8 mouse cellular contexts compared by ENCODE assay signal in the genomic region with DNA sequence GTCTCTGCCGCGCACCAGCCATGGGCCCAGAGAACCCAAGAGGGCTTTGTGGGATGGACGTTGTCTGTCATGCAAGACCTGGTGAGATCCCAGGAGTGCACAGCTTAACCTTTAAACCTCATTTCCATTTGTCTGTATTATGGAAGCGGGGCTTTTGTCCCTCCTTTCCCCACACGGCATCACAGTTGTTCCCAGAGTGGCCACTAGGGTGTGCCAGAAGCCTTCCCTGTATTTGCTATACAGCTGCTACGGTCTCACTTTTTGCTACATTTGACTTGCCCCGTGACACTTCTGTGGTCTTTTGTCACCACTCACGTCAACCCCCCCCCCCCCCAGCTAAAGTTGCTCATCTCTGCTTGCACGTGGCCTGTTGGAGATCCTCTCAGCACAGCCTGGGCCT.
DNase-seq lines count a peak whose midpoint lies in the region; ATAC-seq and TF ChIP-seq lines count a peak whose summit lies in the region.
"Had no signal": no experiment of that assay in that cellular context is flagged by ENCODE, and none has a peak within 500 bp of the region (broad histone marks: within the 10 kb centered on the region; RNA-seq: fewer than 3 reads in every experiment).

No protein-coding gene starts in this region.

- TF ChIP-seq POLR2A in brain, embryonic 14.5 days (IDR thresholded peaks at IDR 0.05; ENCODE audit: borderline replicate concordance, extremely low read depth, insufficient read depth, insufficient read length, poor library complexity, severe bottlenecking), result no peak

- ATAC-seq in hindbrain, embryonic 16.5 days, result peak; percentile 29; the same call in 1 of the 2 replicates
- peak; percentile 39; the same call in 1 of the 2 replicates for ATAC-seq in midbrain, embryonic 14.5 days (ENCODE audit: low FRiP score, low TSS enrichment)

- no peak overlapping the region; the same call in 1 of the 2 replicates for H3K4me2 ChIP-seq in hindbrain, embryonic 16.5 days (ENCODE audit: low read length)
- H3K4me2 ChIP-seq in midbrain, embryonic 14.5 days (ENCODE audit: low read length), result no peak overlapping the region
- H3K4me2 ChIP-seq: limb, embryonic 12.5 days had no signal

- no peak overlapping the region for H3K4me3 ChIP-seq in forebrain, embryonic 10.5 days
- no peak overlapping the region for H3K4me3 ChIP-seq in hindbrain, embryonic 16.5 days (ENCODE audit: low read length)
- H3K4me3 ChIP-seq in midbrain, embryonic 14.5 days (replicated peaks; ENCODE audit: low read depth, low read length), result no peak overlapping the region
- H3K4me3 ChIP-seq: limb, embryonic 12.5 days had no signal

- TF ChIP-seq CTCF in brain, embryonic 14.5 days (IDR thresholded peaks at IDR 0.05; ENCODE audit: borderline replicate concordance, extremely low read depth, insufficient read depth, insufficient read length), result peak; percentile 93

- no peaks in the 10 kb centered on the region for H3K9me3 ChIP-seq in forebrain, embryonic 10.5 days
- H3K9me3 ChIP-seq in hindbrain, embryonic 16.5 days (ENCODE audit: control insufficient read depth, low read length), result no peaks in the 10 kb centered on the region
- H3K9me3 ChIP-seq in midbrain, embryonic 14.5 days (ENCODE audit: control insufficient read depth, low read length), result no peaks in the 10 kb centered on the region
- H3K9me3 ChIP-seq: limb, embryonic 12.5 days had no signal

- H3K36me3 ChIP-seq in forebrain, embryonic 10.5 days (replicated peaks), result no peaks in the 10 kb centered on the region
- H3K36me3 ChIP-seq in hindbrain, embryonic 16.5 days (ENCODE audit: control insufficient read depth, insufficient read depth, low read length), result no peaks in the 10 kb centered on the region
- 0 out of 2 replicates have a peak, but pooled peaks cover under 1% of the 10 kb centered on the region for H3K36me3 ChIP-seq in midbrain, embryonic 14.5 days (ENCODE audit: control insufficient read depth, insufficient read depth, low read length)
- H3K36me3 ChIP-seq: limb, embryonic 12.5 days had no signal

- 3% methylated on average over 9 of the region's 9 CpGs for WGBS in forebrain, embryonic 10.5 days
- WGBS in hindbrain, embryonic 16.5 days, result 5% methylated on average over 9 of the region's 9 CpGs
- 0% methylated on average over 9 of the region's 9 CpGs for WGBS in midbrain, embryonic 14.5 days

- peak; percentile 58 for DNase-seq in Muller cell, postnatal 12 days (ENCODE audit: inconsistent ontology term)
- peak; percentile 82 for DNase-seq in brain, embryonic 14.5 days (ENCODE audit: low read depth)
- peak; percentile 79 for DNase-seq in forebrain, embryonic 10.5 days (ENCODE audit: extremely low spot score, low spot score)
- peak; percentile 66 to 76 for DNase-seq in left cerebral cortex, postnatal 10 days (ENCODE audit: extremely low spot score in 1 of 2, low spot score in 2 of 2)
- peak; percentile 91 for DNase-seq in midbrain, embryonic 14.5 days
- DNase-seq in spleen, adult 18-20 months, result peak; percentile 28 to 75

- H3K4me1 ChIP-seq in forebrain, embryonic 10.5 days, result peaks cover 69% of the 10 kb centered on the region
- H3K4me1 ChIP-seq in hindbrain, embryonic 16.5 days (ENCODE audit: control insufficient read depth, insufficient read depth, low read depth, low read length), result peaks cover 41% of the 10 kb centered on the region
- peaks cover 56% of the 10 kb centered on the region for H3K4me1 ChIP-seq in midbrain, embryonic 14.5 days (ENCODE audit: control insufficient read depth, insufficient read depth, low read length)
- H3K4me1 ChIP-seq: limb, embryonic 12.5 days had no signal

- intact Hi-C loops in left cerebral cortex, postnatal 10 days (cut with DNase I), result loop anchor here (2.0 kb wide), 1 partner anchor 105 kb away; no protein-coding TSS in a partner anchor

- H3K9ac ChIP-seq in hindbrain, embryonic 16.5 days (ENCODE audit: low read depth, low read length), result no peak overlapping the region
- no peak overlapping the region; the same call in 1 of the 2 replicates for H3K9ac ChIP-seq in midbrain, embryonic 14.5 days (replicated peaks; ENCODE audit: low read length)
- H3K9ac ChIP-seq: limb, embryonic 12.5 days had no signal

- peaks cover 95% of the 10 kb centered on the region for H3K27me3 ChIP-seq in forebrain, embryonic 10.5 days (ENCODE audit: poor library complexity, severe bottlenecking)
- H3K27me3 ChIP-seq in hindbrain, embryonic 16.5 days (replicated peaks; ENCODE audit: control insufficient read depth, insufficient read depth, low read length), result peaks cover 4% of the 10 kb centered on the region; the same call in 1 of the 2 replicates
- H3K27me3 ChIP-seq in midbrain, embryonic 14.5 days (ENCODE audit: control insufficient read depth, insufficient read depth, low read length), result peaks cover 12% of the 10 kb centered on the region

- 0 out of 2 replicates have a peak overlapping the region, but pooled peaks have one; percentile 35 for H3K27ac ChIP-seq in forebrain, embryonic 10.5 days
- no peak overlapping the region for H3K27ac ChIP-seq in hindbrain, embryonic 16.5 days (ENCODE audit: low read depth, low read length)
- H3K27ac ChIP-seq in midbrain, embryonic 14.5 days (replicated peaks; ENCODE audit: low read depth, low read length), result 0 out of 2 replicates have a peak overlapping the region, but pooled peaks have one; percentile 3
- H3K27ac ChIP-seq: limb, embryonic 12.5 days had no signal
